Mouse (Mus musculus) WW6 (cell line): Measurements from ENCODE around the gene Stk38l.
"Not testable (repeated sequence)": the region's sequence is repeated elsewhere in the genome, so short reads cannot be mapped to it uniquely, and the experiment has no call there.

ENCODE experiments used
- DNase-seq: peaks from one replicate; pipeline ENCODE4 v3.0.0-alpha.2; 2013; ENCODE audit warnings: low read depth, low spot score

Stk38l gene

DNA sequence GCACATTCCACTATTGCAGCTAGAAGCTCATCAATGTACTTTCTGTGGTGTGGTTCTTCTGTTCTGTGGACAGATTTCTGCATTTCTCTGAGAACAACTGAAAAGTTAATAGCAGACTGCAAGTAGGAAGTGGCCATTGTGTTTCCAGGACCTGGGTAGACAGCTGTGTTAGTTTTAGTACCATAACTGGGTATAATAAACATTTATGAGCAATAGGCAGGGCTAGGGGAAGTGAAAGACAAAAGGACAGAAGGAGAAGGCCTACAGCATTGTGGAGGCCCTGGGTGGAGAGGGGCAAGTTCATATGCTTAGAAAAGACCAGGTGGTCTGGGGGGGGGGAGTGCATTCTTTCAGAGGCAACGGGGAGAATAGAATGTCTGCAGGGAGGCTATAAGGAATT lies 8.8 kb downstream of the Stk38l start:
- DNase-seq: no peak

DNA sequence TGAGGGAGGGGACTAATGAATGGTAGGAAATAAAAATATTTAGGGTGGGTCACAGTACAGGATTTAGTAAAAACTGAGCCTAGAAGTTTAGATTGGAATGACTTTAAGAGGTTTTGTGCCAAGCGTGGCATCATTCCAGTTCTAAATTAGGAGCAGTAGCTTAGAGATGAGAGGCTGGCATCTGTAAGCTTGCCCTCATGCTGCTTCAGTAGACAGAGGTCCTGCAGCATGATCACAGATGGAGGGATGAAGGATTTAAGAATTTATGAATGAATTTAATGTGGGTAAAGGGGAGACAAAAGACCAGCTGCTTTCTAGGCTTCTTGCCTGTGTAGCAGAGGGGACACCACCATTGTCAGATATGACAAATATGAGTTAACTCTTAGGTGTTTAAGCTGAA lies 14.1 kb downstream of the Stk38l start:
- DNase-seq: no peak

DNA sequence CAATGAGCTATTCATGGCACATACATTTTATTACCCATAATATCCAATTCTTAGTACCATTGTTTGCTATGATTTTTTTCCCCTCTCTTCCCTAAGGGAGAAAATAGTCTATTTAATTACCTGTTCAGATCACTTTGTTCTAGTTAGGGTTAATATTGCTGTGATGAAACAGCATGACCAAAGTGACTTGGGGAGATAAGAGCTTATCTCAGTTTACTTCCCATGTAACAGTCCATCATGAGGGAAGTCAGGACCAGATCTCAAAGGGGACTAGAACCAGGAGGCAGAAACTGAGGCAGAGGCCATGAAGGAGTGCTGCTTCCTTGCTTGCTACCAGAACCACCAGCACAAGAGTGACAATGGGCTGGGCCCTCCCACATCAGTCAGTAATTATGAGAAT lies 15.9 kb downstream of the Stk38l start:
- DNase-seq: no peak

DNA sequence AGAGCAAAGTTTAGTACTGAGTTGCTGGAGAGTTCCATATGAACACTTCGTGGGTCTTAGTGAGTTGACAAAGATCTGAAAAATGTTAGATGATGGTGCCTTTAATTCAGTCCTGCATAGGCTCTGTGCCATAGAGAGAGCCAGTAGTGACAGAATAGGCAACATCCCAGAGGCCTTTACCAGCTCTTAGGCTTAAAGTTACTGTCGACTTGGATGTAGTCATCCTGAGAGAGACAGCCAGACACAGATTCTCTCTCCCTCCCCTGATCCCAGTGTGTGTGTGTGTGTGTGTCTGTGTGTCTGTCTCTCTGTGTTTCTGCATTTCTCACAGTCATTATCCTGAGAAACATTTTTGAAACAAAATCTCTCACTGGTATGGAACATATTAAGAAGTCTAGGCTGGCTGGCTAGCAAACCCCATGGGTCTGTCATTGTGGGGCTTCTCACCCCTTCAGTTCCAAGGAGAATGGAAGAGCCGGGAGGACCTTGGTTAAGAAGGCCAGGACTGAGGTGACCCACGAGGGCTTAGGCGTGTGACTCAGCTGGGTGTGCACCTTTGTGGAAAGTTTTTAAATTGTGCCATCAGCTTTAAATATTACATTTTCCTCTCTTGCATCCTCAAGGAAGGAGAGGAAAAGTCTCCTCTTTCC lies 17.3 kb downstream of the Stk38l start:
- DNase-seq: no peak

DNA sequence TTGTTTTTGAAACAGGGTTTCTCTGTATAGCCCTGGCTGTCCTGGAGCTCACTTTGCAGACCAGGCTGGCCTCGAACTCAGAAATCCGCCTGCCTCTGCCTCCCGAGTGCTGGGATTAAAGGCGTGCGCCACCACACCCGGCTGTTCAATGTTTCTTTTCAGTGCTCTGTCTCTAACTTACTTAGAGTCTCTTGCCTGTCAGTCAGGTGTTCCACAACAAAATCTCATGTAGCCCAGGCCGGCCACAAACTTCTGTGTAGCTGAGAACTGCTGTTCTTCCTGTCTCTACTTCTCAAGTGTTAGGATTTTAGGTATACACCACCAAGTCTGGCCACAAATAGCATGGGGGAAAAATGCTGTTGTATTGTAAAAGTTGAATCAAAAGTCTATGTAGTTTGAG lies 19.5 kb downstream of the Stk38l start:
- not testable (repeated sequence) for DNase-seq

DNA sequence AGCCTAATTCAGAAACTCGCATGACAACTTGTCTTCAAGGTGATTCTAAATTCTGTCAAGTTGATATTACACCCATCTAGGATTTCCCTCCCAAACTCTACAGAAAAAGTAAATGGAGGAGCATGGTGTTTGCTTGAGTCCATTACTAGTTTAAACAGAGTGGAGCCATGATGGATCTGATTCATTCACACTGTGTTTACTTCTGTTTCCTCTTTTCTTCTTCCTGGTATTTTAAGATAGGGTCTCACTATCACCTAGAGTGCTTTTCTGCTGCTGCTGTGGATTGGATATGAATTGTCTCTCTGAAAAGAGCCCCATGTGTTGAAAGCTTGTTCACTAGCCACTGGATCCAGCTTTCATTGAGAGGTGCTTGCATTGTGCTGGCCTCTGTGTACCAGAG lies 20.4 kb downstream of the Stk38l start:
- DNase-seq: no peak

DNA sequence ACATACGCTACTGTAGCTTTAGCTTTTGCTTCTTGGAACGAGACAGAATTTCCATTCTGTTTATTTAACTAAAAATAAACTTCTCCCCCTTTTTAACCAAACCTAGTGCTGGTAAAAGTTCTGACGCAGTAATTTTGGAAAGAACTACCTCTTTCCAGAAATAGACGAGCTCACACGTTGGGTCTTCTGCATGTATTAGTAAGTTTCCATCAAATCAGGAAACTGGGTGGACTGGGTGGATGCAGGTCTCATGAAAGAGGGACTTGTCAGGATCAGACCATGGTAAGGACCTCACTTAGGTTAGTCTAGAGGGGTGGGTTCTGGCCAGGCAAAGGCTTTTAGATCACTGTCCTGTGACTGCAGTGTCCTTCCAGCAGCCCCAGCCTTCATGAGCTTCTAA lies 21.8 kb downstream of the Stk38l start:
- DNase-seq: no peak

DNA sequence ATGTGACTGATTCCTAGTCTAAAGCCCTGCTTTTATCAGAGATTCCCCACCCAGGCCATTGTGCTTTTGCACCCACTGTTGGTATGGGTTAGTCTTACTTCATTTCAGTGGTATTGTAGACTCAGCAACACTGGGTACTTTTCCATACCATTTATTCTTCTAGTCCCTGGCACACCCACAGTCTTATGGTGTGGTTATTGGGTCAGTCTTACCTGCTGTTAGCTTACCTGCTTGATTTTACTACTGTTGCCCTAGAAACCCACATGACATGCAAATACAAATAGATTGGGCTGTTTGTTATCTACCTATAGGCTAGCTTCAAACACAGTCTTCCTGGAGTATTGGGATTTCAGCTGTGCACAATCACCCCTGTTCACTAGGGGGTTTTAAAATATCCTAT lies 22.3 kb downstream of the Stk38l start:
- DNase-seq: no peak

DNA sequence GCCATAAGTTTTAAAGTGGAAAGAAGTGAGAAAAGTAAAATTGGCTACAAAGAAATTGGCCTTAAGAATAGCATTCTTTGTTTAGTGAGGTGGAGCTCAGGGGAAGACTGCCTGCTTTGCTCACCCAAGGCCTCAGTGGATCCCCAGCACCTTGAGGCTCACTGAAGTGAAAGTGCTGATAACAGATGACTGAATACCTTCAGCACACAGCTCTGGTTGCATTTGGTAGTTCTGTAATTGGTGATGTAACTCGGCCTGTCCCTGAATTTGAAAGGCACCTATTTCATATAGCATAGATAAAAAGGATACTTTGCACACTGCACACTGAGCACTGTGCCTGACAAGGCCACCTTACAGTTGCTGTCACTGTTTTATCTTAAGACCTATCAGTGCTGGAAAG lies 23.5 kb downstream of the Stk38l start:
- no peak for DNase-seq

DNA sequence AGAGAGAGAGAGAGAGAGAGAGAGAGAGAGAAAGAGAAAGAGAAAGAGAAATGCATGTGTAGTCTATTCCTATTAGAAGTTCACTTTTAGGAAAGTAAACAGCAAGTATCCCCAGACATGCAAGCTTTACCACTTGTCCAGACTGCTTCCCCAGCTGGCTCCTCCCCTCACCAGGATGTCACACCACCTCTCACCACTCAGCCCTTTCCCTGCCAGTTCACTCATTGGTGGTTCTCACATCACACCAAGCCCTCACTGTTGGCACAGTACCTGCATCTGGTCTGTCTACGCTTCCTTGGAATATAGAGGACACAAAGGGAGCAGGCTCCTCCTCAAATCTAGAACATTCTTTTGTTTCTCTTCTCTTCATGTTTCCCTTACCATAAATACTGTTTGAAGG lies 26.9 kb downstream of the Stk38l start:
- DNase-seq: no peak

DNA sequence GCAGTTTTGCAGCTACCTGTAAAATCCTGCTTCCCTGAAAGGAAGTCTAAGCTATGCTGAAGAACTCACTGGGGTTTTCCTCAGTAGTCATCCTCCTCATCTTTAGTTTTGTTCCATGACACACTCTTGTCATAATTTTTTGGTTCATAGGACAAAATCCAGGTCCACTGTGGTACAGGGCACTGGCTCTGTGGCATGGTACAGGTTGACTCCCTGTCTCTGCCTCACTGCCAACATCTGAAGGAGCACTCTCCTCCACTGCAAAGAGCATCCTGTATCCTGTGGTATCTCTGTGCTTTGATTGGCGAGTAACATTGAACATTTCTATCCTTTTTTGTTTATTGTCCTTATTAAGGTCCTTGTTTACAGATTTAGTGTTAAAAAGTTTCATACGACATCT lies 27.4 kb downstream of the Stk38l start:
- no peak for DNase-seq

DNA sequence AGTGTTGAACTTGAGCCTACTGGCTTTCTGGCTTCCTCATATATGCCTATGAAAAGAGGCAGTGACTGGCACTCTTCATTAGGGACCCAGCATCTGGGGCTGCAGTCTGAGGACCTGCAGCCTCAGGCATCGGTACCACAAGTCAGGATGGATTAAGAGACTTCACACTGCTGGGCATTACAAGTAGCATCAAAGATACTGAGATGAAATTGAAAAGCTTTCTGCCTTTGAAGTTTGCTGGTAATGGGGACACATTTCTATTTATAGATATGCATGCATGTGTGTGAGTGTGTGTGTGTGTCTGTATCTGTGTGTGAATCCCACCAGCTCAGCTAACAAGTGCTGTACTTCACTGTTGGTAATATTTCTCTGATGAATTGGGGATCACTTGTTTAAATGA lies 27.8 kb downstream of the Stk38l start:
- no peak for DNase-seq

DNA sequence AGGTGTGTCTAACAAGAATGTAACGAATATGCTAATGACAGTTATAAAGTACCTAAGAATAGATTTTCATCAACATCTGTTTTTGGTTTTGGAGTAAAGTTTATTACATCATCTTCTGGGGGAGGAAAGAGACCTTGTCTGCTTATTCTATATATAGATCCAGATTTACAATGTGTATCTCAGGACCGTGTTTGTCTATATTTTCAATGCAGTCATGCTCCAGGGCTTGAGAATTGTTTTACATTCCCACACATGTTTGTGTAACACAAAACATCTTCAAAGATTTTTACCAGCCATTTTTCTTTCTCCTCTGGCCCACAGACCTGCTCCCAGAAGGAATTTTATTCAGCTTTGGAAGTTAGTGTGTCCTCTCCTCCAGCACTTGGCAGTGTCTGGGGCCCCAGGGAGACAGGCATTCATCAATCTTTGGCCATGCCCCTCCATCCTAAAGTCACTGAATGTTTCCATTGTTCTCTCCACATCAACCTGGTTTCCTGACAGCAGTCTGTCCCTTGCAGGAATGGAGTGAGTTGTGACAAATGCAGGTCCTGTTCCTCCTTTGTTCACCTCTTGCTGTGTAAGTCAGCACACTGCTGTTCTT lies 28.9 kb downstream of the Stk38l start:
- no peak for DNase-seq

DNA sequence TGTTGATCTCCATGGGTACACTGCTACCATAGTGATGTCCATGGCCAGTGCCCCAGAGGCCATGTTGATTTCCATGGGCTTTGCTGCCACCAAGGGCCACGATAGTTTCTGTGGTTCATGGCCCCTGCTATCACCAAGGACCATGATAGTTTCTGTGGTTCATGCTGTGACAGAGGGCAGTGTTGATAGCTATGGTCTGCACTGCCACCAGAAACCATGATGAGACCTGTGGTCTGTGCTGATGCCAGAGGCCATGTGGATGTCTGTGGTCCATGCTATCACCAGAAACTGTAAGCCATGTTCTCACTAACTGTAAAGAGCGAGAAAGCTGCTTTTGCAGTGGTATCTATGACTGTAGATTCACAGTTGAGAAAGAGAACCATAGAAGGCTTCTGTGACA lies 30.3 kb downstream of the Stk38l start:
- no peak for DNase-seq

DNA sequence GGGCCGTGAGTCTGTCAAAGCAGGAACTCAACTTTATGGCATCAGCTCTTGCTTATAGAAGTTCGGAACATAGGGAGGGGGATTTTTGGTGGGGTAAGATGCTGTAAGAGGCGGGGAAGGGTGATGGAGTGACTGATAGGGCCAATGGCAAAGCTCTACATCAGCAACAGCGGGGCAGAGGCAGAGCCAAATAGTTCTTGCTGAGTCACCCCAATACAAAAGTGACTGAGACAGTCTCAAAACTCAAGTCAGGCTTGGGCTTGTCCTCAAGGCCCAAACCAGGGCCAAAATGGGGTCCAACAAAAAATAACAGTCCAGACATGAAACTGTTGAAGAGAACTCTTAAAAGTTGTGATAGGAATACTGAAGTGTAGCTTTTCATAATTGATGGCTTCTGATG lies 30.9 kb downstream of the Stk38l start:
- DNase-seq: no peak

DNA sequence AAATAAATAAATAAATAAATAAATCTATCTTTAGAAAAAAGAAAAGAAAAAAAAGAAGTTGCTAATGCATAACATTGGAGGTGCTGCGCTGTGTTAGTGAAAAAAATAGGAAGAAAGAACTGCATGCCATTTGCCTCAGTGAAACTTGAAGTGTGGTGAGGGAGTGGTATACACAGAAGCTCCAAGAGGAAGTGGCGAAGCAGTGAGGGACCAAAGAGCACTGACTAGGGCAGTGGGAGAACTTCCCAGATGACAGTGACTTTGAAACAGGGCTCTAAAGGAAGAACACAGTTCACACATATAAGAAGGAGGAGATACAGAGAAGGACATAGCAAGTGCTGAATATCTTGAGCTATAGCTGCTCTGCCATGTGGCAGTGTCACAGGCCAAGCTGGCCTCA lies 34.2 kb downstream of the Stk38l start:
- no peak for DNase-seq

DNA sequence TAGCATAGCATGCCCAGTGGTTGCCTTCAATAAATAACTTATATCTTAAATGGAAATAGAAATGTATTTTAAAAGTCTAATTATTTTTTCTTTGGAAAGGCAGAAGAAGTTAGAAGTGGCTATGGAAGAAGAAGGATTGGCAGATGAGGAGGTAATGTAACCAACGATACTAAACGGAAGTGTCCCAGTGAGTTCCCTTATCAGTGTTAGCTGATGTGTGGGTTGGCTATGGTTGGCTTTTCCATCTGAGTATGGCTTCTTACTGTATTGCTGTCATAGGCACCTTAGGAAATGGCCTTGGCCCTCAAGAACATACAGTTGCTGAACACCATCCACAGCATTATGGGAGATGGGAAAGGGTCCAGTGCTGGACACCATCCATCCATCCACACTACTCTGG lies 35.2 kb downstream of the Stk38l start:
- DNase-seq: no peak

DNA sequence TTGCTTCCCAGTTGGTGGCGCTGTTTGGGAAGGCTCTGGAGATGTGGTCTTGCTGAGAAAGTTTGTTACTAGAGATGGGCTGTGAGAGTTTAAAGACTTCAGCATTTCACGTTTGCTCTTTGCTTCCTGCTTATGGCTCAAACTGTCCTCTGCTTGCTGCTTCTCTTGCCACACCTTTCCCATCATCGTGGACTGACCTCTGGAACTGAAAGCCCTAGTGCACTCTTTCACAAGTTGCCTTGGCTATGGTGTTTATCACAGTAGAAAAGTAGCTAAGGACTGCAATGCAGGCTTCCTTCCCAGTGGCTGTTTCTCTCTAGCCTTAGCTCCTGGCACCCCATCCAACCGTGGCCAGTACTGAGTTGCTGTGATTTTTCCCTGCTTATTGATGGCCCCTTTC lies 35.9 kb downstream of the Stk38l start:
- DNase-seq: no peak

DNA sequence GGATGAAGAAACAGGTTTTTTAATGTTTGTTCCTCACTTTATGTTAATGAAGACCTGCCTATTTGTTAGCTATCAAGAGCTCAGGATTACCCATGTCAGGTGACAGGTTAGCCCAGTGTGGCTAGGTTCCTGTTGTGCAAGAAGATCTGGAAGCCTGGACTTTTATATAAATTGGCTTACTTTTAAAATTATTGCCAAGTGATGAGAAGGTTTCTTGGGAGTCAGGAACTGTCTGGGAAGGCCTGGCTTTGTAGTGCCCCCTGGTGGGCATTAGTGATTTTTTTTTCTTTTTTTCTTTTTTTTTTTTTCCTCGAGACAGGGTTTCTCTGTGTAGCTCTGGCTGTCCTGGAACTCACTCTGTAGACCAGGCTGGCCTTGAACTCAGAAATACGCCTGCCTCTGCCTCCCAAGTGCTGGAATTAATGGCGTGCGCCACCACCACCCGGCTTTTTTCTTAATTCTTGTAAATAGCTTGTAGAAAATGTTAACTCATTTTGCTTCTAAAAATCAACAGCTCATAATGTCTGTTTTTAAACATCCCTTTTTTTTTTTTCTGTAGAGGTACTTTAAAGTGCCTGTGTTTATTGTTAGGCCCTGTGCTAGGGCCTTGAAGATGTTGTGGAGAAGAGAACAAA lies 37.6 kb downstream of the Stk38l start:
- no peak for DNase-seq

DNA sequence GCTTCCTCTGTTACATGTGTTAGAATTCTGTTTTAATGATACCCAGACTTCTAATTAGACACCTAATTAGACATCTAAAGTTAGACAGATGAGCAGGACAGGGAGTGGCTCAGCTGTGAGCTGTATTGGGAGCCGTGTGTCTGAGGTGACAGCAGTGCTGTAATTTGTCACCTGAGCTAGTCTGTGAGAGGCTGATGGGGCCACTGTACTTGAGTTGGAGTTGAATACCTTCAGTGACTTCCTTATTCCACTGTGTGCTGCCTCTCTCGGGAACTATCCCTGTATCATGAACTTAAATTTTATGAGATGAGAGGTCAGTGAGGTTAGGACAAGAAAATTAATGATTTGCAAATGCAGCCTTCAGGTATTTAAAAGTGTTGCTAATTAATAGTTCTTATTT lies 39.8 kb downstream of the Stk38l start:
- no peak for DNase-seq

DNA sequence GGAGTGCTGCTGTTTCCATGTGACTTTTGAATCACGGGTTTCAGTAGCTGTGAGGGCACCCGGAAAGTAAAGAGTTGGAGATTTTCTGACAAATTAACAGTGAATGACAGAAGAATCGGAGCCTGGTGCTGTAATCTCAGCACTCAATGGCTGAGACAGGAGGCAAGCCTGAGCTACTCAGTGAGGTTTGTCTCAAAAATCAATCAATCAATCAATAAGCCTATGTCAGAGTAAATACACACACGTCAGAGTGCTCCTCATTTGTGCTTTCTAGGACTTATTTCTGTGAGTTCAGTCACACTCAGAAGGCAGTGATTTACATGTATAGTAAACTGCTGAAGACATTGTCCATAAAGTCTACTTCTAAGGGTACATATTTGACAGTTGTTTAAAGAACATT lies 40.5 kb downstream of the Stk38l start:
- no peak for DNase-seq

DNA sequence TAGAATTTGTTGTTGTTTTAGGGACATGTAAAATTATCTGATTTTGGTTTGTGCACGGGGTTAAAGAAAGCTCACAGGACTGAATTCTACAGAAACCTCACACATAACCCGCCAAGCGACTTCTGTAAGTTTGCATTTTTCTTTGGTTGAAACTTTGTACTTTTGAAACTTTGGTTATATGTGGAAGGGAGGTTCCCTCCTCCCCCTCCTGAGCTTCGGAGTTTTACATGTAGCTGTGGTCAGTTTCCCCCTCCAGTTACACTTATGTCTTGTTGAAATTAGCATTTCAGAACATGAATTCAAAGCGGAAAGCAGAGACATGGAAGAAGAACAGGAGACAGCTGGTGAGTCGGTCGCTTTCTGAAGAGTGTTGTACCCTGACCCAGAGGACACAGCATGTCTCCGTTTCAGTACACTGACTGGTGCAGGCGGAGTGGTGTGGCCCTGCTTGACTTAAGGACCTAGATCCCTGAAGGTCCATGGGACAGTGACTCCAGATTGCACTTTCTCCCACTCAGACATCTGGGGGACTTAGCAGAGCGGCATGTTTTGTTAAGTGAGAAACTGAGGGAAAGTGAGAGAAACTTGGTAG lies 44.1 kb downstream of the Stk38l start:
- DNase-seq: no peak
